Mouse (Mus musculus) limb, embryonic 13.5 days (tissue): ENCODE data around the gene Cdkn2d. TPM values are rescaled to one million over a fixed set of nuclear protein-coding genes. Genes with fewer than 3 reads are reported as not detected.

Source experiments
- ATAC-seq: fragments of 200-750 bp; cut with Nextera tagmentation; 2 replicates; pipeline ENCODE4 v1.8.0; 2017; ENCODE audit warnings: low read depth, moderate number of reproducible peaks, moderate TSS enrichment; ENCODE audit not compliant: low FRiP score
- H3K27ac ChIP-seq: fragments of 300-500 bp; sonication (generic); 2 replicates; pipeline ENCODE4 v1.5.1; 2015; ENCODE audit warnings: inconsistent platforms, mild to moderate bottlenecking, moderate library complexity
- H3K27me3 ChIP-seq: fragments of 300-500 bp; sonication (generic); 2 replicates; pipeline ENCODE4 v1.6.1; 2015; ENCODE audit warnings: mild to moderate bottlenecking, inconsistent platforms
- H3K36me3 ChIP-seq: fragments of 300-500 bp; sonication (generic); 2 replicates; pipeline ENCODE4 v1.6.1; 2015; ENCODE audit warnings: inconsistent platforms, mild to moderate bottlenecking, moderate library complexity
- H3K4me1 ChIP-seq: fragments of 300-500 bp; sonication (generic); 2 replicates; pipeline ENCODE4 v1.6.1; 2015; ENCODE audit warnings: inconsistent platforms
- H3K4me2 ChIP-seq: fragments of 300-500 bp; sonication (generic); replicated peaks from 2 replicates; pipeline ENCODE4 v1.6.1; 2015; ENCODE audit warnings: inconsistent platforms, mild to moderate bottlenecking, moderate library complexity
- H3K4me3 ChIP-seq: fragments of 300-500 bp; sonication (generic); 2 replicates; pipeline ENCODE4 v1.5.1; 2015; ENCODE audit warnings: moderate library complexity, mild to moderate bottlenecking, inconsistent platforms
- H3K9ac ChIP-seq: fragments of 300-500 bp; sonication (generic); 2 replicates; pipeline ENCODE4 v1.6.1; 2015; ENCODE audit warnings: mild to moderate bottlenecking, inconsistent platforms
- H3K9me3 ChIP-seq: fragments of 300-500 bp; sonication (generic); 2 replicates; pipeline ENCODE4 v1.6.1; 2016; ENCODE audit warnings: inconsistent platforms
- WGBS: fragments of 180-500 bp; shearing (Covaris S2); methylation state at CpG from one replicate; pipeline ENCODE4 v1.1.7; 2015; 5-methylcytosine and 5-hydroxymethylcytosine counted together
- polyA plus RNA-seq: library from polyadenylated mRNA; unstranded; fragments of >200 nt; fragmentation: Nextera tagmentation; extraction: Ambion mirVana; gene quantifications from 2 replicates; pipeline ENCODE4 v1.2.1, GENCODE M21; 2015

Cdkn2d gene
- polyA plus RNA-seq, result 51.2 and 51.6 TPM in 2 replicates

DNA sequence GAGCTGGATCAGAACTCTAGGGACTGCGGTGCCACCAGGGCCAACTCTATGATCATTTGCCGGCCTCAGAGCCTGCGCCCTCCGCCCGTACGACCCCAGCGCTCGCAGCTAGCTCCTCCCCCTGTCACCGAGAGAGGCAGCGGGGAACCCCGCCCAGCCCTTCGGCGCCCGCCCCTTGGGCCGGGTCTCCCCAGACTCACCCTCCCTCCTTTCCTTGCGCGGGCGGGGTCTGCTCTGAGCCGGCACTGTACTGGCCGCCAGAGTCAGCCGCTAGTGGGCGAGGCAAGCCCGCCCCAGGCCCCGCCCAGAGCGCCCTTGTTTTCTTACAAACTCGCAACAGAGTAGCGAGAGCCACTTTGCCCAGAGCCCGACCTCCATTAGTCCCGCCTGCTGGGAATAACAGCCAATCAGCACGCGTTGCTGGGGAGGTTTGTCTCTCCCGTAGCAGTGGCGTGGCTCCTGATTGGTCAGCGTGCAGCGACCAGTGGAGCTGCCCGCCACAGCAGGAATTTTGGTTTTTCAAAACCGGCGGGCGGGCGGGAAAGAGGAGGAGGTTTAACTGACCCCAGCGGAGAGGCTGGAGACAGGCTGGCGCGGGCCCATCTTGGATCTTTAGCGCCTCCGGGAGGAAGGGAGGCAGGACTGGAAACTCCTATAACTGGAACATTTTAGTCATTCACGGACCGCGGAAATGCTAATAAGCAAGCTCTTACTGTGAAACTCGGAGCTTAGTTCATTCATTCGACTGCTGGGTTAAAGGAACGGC, at the start of gene Cdkn2d:
Gene Cdkn2d, minus strand, starts transcription at position 386 of the 766 bp plus-strand sequence.
- Histone ChIP-seq H3K4me3 (peak within 1 kb of the TSS; percentile 81), H3K4me1 (peaks cover 47% of the 10 kb centered on the region), H3K27ac (peak within 1 kb of the TSS; percentile 84), H3K27me3 (no peaks in the 10 kb centered on the region), H3K9ac (peak within 1 kb of the TSS; percentile 82), H3K4me2 (peak within 1 kb of the TSS; percentile 89), H3K36me3 (0 out of 2 replicates have a peak, but pooled peaks cover 4% of the 10 kb centered on the region), H3K9me3 (no peaks in the 10 kb centered on the region)
- WGBS, result under 1% methylated on average over 51 of the region's 51 CpGs
- ATAC-seq, result peak; percentile 97

DNA sequence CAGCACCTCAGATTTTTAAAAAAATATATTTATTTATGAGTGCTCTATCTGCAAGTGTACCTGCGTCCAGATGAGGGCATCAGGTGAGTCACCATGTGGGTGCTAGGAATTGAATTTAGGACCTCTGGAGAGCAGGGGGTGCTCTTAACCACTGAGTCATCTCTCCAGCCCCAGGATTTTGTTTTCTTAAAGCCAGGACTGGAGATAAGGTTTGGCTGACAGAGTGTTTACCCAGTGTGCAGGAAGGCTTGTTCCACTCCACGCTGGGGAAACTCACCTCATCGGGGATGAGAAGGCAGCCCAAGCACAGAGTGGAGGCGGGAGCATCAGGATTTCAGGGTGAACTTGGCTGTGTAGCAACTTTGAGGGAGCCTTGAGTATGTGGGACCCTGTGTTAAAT, 49.2 kb upstream of the Cdkn2d start:
- peaks cover 6% of the 10 kb centered on the region for H3K4me1 ChIP-seq
- H3K4me3 ChIP-seq, result no peak overlapping the region
- H3K27me3 ChIP-seq, result no peaks in the 10 kb centered on the region
- H3K36me3 ChIP-seq, result peaks cover 56% of the 10 kb centered on the region
- 89% methylated on average over 4 of the region's 4 CpGs for WGBS
- no peak overlapping the region for H3K9ac ChIP-seq
- H3K27ac ChIP-seq, result no peak overlapping the region
- no peak overlapping the region for H3K4me2 ChIP-seq
- no peak for ATAC-seq
- H3K9me3 ChIP-seq, result no peaks in the 10 kb centered on the region

DNA sequence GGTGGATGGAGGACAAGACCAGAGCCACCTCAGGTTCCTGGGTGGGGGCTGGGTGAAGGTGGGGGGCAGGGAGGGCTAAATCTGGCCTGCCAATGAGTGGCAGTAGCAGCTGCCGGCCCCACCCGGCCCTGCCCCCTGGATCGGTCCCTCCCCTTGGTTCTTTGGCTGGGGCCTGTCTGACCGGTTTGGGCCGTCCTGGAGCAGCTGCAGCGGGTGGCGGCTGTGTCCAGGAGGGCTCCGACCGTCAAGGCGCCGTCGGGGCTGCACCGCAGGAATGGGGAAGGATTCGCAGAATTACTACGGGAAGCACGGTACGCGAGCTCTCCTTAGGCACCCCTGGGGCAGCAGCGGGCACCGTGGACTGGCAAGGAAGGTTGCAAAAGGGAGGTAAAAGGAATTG, 46.4 kb upstream of the Cdkn2d start:
- Histone ChIP-seq H3K4me3 (peak overlapping the region; percentile 31), H3K4me1 (peaks cover 15% of the 10 kb centered on the region), H3K27me3 (no peaks in the 10 kb centered on the region), H3K4me2 (peak overlapping the region; percentile 41), H3K9me3 (no peaks in the 10 kb centered on the region), H3K9ac (peak overlapping the region; percentile 62), H3K36me3 (peaks cover 32% of the 10 kb centered on the region), H3K27ac (peak overlapping the region; percentile 11; the same call in 1 of the 2 replicates)
- WGBS, result 13% methylated on average over 20 of the region's 20 CpGs
- peak; percentile 60; the same call in 1 of the 2 replicates for ATAC-seq

DNA sequence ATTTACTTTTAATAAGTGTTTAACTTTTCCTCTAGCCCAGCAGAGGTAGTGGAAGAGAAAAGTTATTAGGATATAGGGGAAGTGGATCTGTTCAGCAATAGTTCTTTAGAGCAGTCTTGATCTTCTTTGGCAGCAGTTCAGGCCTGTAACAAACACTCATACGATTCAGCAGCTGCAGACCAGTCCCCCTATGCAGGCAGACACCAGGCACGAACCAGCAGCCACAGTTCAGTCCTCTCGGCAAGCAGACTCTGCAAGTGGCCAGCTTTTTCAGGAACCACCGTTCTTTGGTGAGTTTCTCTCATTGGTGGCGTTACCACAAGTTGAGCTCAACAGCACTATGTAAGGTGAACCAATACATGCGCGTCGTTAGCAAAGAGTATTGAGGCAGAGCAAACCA, 45.3 kb upstream of the Cdkn2d start:
- H3K9me3 ChIP-seq, result no peaks in the 10 kb centered on the region
- no peak overlapping the region for H3K27ac ChIP-seq
- WGBS, result 79% methylated on average over 8 of the region's 8 CpGs
- H3K4me1 ChIP-seq, result peaks cover 22% of the 10 kb centered on the region
- no peak overlapping the region for H3K9ac ChIP-seq
- ATAC-seq, result no peak
- H3K4me2 ChIP-seq, result no peak overlapping the region
- no peaks in the 10 kb centered on the region for H3K27me3 ChIP-seq
- peaks cover 21% of the 10 kb centered on the region for H3K36me3 ChIP-seq
- H3K4me3 ChIP-seq, result no peak overlapping the region

DNA sequence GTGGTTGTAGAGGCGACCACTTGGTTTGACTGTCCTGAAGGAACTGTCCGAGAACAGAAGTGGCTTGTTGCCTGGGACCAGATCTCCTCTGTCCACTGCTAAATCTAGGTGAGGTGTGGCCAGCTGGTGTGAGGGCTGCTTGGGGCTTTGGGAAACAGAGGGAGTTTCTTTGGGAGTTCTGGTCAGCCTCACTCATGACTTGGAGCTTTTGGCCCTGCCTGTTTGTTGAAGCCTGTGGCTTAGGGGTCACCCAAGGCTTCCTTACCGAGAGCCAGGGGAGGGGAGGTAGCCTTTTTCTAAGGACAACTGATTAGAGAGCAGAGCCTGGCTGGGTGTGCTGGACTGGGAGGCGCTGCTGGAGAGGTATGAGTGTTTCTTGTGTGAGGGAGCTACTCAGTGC, 44.2 kb upstream of the Cdkn2d start:
- no peaks in the 10 kb centered on the region for H3K27me3 ChIP-seq
- H3K4me2 ChIP-seq, result no peak overlapping the region
- peaks cover 22% of the 10 kb centered on the region for H3K4me1 ChIP-seq
- H3K9me3 ChIP-seq, result no peaks in the 10 kb centered on the region
- no peak overlapping the region for H3K9ac ChIP-seq
- no peak for ATAC-seq
- H3K4me3 ChIP-seq, result no peak overlapping the region
- peaks cover 11% of the 10 kb centered on the region for H3K36me3 ChIP-seq
- WGBS, result 65% methylated on average over 4 of the region's 4 CpGs
- H3K27ac ChIP-seq, result no peak overlapping the region

DNA sequence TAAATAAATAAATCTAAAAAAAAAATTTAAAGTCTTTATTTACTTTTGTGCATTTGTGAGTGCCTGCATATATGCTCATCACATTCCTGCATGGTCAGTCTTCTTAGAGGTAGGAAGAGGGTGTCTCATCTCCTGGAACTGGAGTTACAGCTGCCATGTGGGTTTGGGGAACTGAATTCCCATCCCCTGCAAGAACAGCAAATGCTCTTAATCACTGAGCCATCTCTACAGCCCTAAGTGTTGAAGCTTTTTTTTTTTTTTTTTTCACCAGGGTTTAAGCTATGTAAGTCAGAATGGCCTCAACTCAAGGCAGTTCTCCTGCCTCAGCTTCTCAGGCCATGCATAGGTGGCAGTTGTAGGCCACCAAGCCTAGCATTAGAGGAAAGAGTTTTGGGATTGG, 43.5 kb upstream of the Cdkn2d start:
- H3K4me2 ChIP-seq, result no peak overlapping the region
- no peaks in the 10 kb centered on the region for H3K9me3 ChIP-seq
- H3K36me3 ChIP-seq, result peaks cover 10% of the 10 kb centered on the region
- no peak overlapping the region for H3K9ac ChIP-seq
- H3K4me3 ChIP-seq, result no peak overlapping the region
- no peak for ATAC-seq
- no peaks in the 10 kb centered on the region for H3K27me3 ChIP-seq
- peaks cover 22% of the 10 kb centered on the region for H3K4me1 ChIP-seq
- no peak overlapping the region for H3K27ac ChIP-seq

DNA sequence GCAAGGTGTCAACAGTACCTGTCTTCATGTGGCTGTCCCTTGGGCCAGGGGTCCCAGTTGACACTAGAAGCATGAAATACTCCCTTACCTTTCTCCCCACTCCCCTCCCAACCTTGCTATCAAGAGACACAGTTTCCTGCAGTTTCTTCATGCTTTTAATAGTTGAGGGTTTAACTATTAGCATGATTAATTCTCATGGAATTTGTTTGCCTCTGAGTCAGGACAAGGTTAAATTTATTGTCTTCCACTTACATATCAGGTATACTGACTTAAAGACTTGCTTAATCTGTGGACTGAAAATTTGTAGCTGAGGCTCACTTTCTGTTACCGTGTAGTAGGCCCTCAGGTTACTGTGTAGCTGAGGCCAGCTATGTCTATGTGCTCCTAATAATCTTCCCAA, 42.3 kb upstream of the Cdkn2d start:
- Histone ChIP-seq H3K9me3 (no peaks in the 10 kb centered on the region), H3K4me3 (no peak overlapping the region), H3K9ac (no peak overlapping the region), H3K27ac (no peak overlapping the region), H3K4me1 (peaks cover 22% of the 10 kb centered on the region), H3K4me2 (no peak overlapping the region), H3K27me3 (no peaks in the 10 kb centered on the region), H3K36me3 (peaks cover 5% of the 10 kb centered on the region)
- ATAC-seq, result no peak
- WGBS, result 76% methylated on average over 1 of the region's 1 CpGs

DNA sequence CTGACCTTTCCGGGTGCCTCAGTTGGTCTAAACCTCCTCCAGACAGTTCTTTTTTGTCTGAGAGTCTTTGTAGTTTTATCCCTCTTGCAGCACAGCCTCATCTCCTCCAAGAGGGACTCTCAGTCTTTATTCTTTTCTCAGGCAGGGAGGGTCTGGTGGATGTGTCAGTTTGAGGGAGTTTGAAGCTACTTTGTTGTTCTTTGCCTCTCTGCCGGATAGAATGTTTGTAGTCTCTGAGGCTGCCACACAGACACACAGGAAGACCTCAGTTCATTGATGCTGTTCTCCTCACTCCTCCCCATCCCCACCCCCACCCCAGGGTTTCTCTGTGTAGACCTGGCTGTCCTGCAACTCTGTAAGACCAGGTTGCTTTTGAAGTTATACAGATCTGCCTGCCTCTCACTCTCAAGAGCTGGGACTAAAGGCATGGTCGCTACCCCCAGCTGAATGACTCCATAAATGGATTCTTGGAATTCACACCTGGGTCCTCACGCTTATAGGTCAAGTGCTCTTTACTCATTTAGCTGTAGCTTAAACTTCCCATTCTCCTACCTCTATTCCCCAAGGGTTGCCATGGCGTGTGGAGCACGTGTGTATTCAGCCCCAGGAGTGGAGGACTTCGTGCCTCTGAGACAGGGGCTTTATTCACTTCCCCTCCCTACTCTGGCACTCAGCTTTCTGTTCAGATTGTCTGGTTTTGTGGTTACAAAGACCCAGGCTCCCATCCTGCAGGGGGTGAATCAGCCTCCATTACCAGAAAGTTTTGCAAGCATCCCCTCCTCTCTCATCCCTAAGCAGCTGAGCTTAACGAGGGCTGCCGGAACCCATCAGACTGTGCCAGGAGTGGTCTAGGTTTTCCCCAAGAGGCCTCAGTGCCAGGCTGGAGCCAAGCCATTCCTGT, 41.2 kb upstream of the Cdkn2d start:
- 29% methylated on average over 9 of the region's 9 CpGs for WGBS
- no peak for ATAC-seq

DNA sequence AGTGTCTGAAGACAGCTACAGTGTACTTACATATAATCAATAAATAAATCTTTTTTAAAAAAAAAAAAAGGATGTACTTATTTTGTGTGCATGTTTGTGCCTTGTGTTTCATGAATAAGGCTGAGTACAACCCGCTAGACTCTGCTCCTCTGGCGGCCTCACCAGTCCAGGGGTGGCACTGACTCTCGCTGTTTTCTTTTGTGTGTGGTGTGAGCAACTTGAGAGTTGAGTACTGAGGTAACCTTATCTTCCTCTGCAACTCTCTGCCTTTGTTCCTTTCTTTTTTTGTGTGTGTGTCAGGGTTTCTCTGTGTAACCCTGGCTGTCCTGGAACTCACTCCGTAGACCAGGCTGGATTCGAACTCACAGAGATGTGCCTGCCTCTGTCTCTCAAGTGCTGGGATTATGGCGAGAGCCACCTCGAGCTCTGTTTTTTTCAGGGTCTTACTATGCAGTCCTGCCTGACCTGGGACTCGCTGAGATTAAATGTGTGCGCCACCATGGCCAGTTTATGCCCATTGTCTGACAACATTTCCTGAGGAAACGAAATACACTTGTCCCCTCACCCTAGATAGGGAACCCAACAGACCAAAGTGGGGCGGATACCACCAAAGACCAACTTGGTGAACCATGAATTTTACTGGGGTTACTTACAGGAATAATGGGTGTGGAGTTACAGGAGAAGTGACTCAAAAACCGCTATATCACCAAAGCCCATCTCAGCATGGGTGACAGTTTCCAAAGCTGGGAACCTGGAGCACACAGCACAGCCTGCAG, 40.3 kb upstream of the Cdkn2d start:
- Histone ChIP-seq H3K9ac (no peak overlapping the region), H3K4me2 (no peak overlapping the region), H3K4me1 (peaks cover 16% of the 10 kb centered on the region), H3K27ac (no peak overlapping the region), H3K4me3 (no peak overlapping the region), H3K27me3 (no peaks in the 10 kb centered on the region), H3K36me3 (peaks cover 7% of the 10 kb centered on the region), H3K9me3 (no peaks in the 10 kb centered on the region)
- 87% methylated on average over 12 of the region's 12 CpGs for WGBS
- no peak for ATAC-seq

More for the DNA sequence above, 41.2 kb upstream of the Cdkn2d start:
- H3K9ac ChIP-seq, result peak overlapping the region; percentile 25; the same call in 1 of the 2 replicates
- H3K9me3 ChIP-seq, result no peaks in the 10 kb centered on the region
- H3K36me3 ChIP-seq, result peaks cover 5% of the 10 kb centered on the region
- peak overlapping the region; percentile 59; the same call in 1 of the 2 replicates for H3K27ac ChIP-seq
- H3K27me3 ChIP-seq, result no peaks in the 10 kb centered on the region
- peak overlapping the region; percentile 9; the same call in 1 of the 2 replicates for H3K4me2 ChIP-seq
- H3K4me3 ChIP-seq, result no peak overlapping the region
- H3K4me1 ChIP-seq, result peaks cover 18% of the 10 kb centered on the region

DNA sequence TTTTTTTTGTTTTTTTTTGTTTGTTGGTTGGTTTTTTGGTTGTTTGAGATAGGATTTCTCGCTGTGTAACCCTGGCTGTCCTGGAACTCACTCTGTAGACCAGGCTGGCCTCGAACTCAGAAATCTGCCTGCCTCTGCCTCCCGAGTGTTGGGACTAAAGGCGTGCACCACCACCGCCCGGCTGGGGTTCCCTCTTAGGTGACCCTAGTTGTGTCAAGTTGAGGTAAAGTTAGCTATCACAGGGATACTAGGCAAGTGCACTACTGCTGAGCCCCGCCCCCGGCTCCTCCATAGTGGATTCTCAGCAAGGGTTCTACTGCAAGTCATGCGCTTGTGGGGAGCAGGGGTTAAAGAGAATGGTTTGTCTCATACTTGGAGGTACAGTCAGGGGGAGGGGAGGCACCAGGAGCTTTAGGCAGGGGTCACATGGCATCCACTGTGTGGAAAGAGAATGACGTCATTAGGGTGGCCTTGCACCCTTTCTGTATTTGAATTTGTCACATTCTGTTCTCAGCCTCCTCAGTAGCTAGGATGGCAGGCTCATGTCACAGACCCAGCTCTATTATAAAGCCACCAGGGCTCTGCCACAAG, 38.6 kb upstream of the Cdkn2d start:
- no peaks in the 10 kb centered on the region for H3K27me3 ChIP-seq
- H3K9ac ChIP-seq, result no peak overlapping the region
- H3K4me1 ChIP-seq, result peaks cover 16% of the 10 kb centered on the region
- H3K4me3 ChIP-seq, result no peak overlapping the region
- H3K4me2 ChIP-seq, result no peak overlapping the region
- H3K27ac ChIP-seq, result no peak overlapping the region
- peaks cover 12% of the 10 kb centered on the region for H3K36me3 ChIP-seq
- 93% methylated on average over 10 of the region's 10 CpGs for WGBS
- H3K9me3 ChIP-seq, result no peaks in the 10 kb centered on the region
- ATAC-seq, result no peak

DNA sequence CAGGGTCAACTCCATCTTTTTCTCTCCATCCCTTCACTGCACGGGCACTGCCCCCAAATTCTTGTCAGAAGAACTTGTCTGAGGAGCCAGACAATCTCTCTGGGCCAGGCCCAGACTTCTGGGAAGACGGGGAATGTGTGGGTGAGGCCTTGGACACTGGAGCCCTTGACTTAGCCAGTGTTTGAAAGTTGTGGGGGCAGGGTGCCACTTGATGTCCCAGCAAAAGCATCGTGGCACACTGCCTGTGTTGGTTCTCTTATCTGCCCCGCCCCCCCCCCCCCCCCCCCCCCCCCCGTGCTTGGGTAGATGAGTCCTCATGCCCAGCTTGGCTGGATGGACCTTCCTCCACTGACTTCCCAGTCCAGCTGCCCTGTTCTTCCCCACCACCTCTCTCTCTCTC, 37.8 kb upstream of the Cdkn2d start:
- Histone ChIP-seq H3K9ac (no peak overlapping the region), H3K27me3 (no peaks in the 10 kb centered on the region), H3K4me3 (no peak overlapping the region), H3K27ac (no peak overlapping the region), H3K36me3 (peaks cover 18% of the 10 kb centered on the region), H3K9me3 (no peaks in the 10 kb centered on the region), H3K4me2 (no peak overlapping the region), H3K4me1 (peaks cover 16% of the 10 kb centered on the region)
- ATAC-seq, result no peak
- 60% methylated on average over 4 of the region's 5 CpGs for WGBS
